Mouse (Mus musculus) bone marrow macrophage, adult 2 months (primary cell): ENCODE data around the gene Cdc14a.

Experiments
- CTCF ChIP-seq: IDR thresholded peaks from 2 replicates; pipeline ENCODE4 v1.5.1; 2012; ENCODE audit warnings: low read depth, mild to moderate bottlenecking, low read length, moderate library complexity
- POLR2A ChIP-seq: IDR thresholded peaks from 2 replicates; pipeline ENCODE4 v1.6.1; 2012; ENCODE audit warnings: mild to moderate bottlenecking, low read depth, low read length, borderline replicate concordance

- TF ChIP-seq CTCF (no peak), POLR2A (no peak)
These were observed 113.2 kb downstream of the Cdc14a start for GRCm38 (mm10) chr3:116310672-116311071.
